In genomic region chr19:11964266-11964665, GRCm38 (mm10) we compare ENCODE assay signal across 8 mouse cellular contexts. TPM values are rescaled to one million over a fixed set of nuclear protein-coding genes. Genes with fewer than 3 reads are reported as not detected.
DNase-seq lines count a peak whose midpoint lies in the region; ATAC-seq and TF ChIP-seq lines count a peak whose summit lies in the region.

No protein-coding gene starts in this region.

- DNase-seq in heart, embryonic 10.5 days (ENCODE audit: low spot score) = no peak
- no peak for DNase-seq in heart, adult 9 months (ENCODE audit: low spot score in 2 of 2)
- no peak for DNase-seq in G1E (ENCODE audit: low spot score)
- no peak for DNase-seq in urinary bladder, postnatal 36 days (ENCODE audit: low spot score in 2 of 2)
- DNase-seq in thymus, adult 2 months = no peak
- DNase-seq in urinary bladder, adult 2 months (ENCODE audit: low spot score) = no peak

- no peak for TF ChIP-seq POLR2A in thymus, adult 2 months (IDR thresholded peaks at IDR 0.05; ENCODE audit: control insufficient read depth, extremely low read depth, insufficient read depth, low read length, poor library complexity)

- H3K9me3 ChIP-seq in heart, embryonic 10.5 days = no peaks in the 10 kb centered on the region
- H3K9me3 ChIP-seq in G1E (replicated peaks) = no peaks in the 10 kb centered on the region
- no peaks in the 10 kb centered on the region for H3K9me3 ChIP-seq in hindbrain, embryonic 12.5 days (replicated peaks)
- H3K9me3 ChIP-seq in midbrain, embryonic 13.5 days = no peaks in the 10 kb centered on the region

- no peak for TF ChIP-seq CTCF in G1E (IDR thresholded peaks at IDR 0.05; ENCODE audit: low read depth, low read length)
- TF ChIP-seq CTCF in thymus, adult 2 months (IDR thresholded peaks at IDR 0.05; ENCODE audit: borderline replicate concordance, control insufficient read depth, extremely low read depth, insufficient read depth, low read length, poor library complexity) = no peak

- H3K4me3 ChIP-seq in heart, embryonic 10.5 days = peak overlapping the region; percentile 90
- peak overlapping the region; percentile 69; the same call in 1 of the 2 replicates for H3K4me3 ChIP-seq in G1E (ENCODE audit: low read depth, low read length)
- peak overlapping the region; percentile 43 for H3K4me3 ChIP-seq in hindbrain, embryonic 12.5 days
- H3K4me3 ChIP-seq in midbrain, embryonic 13.5 days (replicated peaks) = peak overlapping the region; percentile 48
- no peak overlapping the region for H3K4me3 ChIP-seq in thymus, adult 2 months (ENCODE audit: control insufficient read depth, insufficient read depth, low read length)

- WGBS in heart, embryonic 10.5 days = 93% methylated on average over 1 of the region's 1 CpGs
- 100% methylated on average over 1 of the region's 1 CpGs for WGBS in hindbrain, embryonic 12.5 days
- WGBS in midbrain, embryonic 13.5 days = 100% methylated on average over 1 of the region's 1 CpGs
- 100% methylated on average over 1 of the region's 1 CpGs for WGBS in thymus, adult 2 months

- H3K27ac ChIP-seq in heart, embryonic 10.5 days = peak overlapping the region; percentile 83; the same call in 1 of the 2 replicates
- H3K27ac ChIP-seq in hindbrain, embryonic 12.5 days = no peak overlapping the region
- peak overlapping the region; percentile 82; the same call in 1 of the 2 replicates for H3K27ac ChIP-seq in midbrain, embryonic 13.5 days
- no peak overlapping the region for H3K27ac ChIP-seq in thymus, adult 2 months (ENCODE audit: control insufficient read depth, insufficient read depth, low read length)

- ATAC-seq in G1E (ENCODE audit: extremely low read depth, insufficient number of reproducible peaks, low FRiP score, poor library complexity, severe bottlenecking) = no peak
- ATAC-seq in hindbrain, embryonic 12.5 days (ENCODE audit: low FRiP score) = no peak
- no peak for ATAC-seq in midbrain, embryonic 13.5 days

- no peaks in the 10 kb centered on the region for H3K27me3 ChIP-seq in heart, embryonic 10.5 days (ENCODE audit: insufficient read depth, poor library complexity, severe bottlenecking)
- H3K27me3 ChIP-seq in G1E (ENCODE audit: insufficient read depth, low read length) = peaks cover 5% of the 10 kb centered on the region; the same call in 1 of the 2 replicates
- H3K27me3 ChIP-seq in hindbrain, embryonic 12.5 days = no peaks in the 10 kb centered on the region
- H3K27me3 ChIP-seq in midbrain, embryonic 13.5 days = no peaks in the 10 kb centered on the region
- H3K27me3 ChIP-seq in thymus, adult 2 months (ENCODE audit: control insufficient read depth, insufficient read depth, low read length) = no peaks in the 10 kb centered on the region

- H3K36me3 ChIP-seq in heart, embryonic 10.5 days = 0 out of 2 replicates have a peak, but pooled peaks cover 5% of the 10 kb centered on the region
- peaks cover 14% of the 10 kb centered on the region for H3K36me3 ChIP-seq in G1E (replicated peaks)
- 0 out of 2 replicates have a peak, but pooled peaks cover 4% of the 10 kb centered on the region for H3K36me3 ChIP-seq in hindbrain, embryonic 12.5 days
- H3K36me3 ChIP-seq in midbrain, embryonic 13.5 days = peaks cover 8% of the 10 kb centered on the region; the same call in 1 of the 2 replicates
- H3K36me3 ChIP-seq in thymus, adult 2 months (ENCODE audit: control insufficient read depth, insufficient read depth, low read length) = no peaks in the 10 kb centered on the region

- peaks cover 23% of the 10 kb centered on the region for H3K4me1 ChIP-seq in heart, embryonic 10.5 days
- H3K4me1 ChIP-seq in G1E (ENCODE audit: insufficient read depth, low read depth, low read length) = peaks cover 25% of the 10 kb centered on the region
- H3K4me1 ChIP-seq in hindbrain, embryonic 12.5 days = peaks cover 21% of the 10 kb centered on the region
- H3K4me1 ChIP-seq in midbrain, embryonic 13.5 days (replicated peaks) = peaks cover 29% of the 10 kb centered on the region
- H3K4me1 ChIP-seq in thymus, adult 2 months (replicated peaks; ENCODE audit: control insufficient read depth, insufficient read depth, low read length) = peaks cover 4% of the 10 kb centered on the region

- no peak overlapping the region for H3K9ac ChIP-seq in hindbrain, embryonic 12.5 days
- H3K9ac ChIP-seq in midbrain, embryonic 13.5 days (replicated peaks) = no peak overlapping the region

- peak overlapping the region; percentile 58 for H3K4me2 ChIP-seq in hindbrain, embryonic 12.5 days (replicated peaks)
- H3K4me2 ChIP-seq in midbrain, embryonic 13.5 days (replicated peaks) = peak overlapping the region; percentile 55

RNA-seq across cellular contexts. Expression of gene Osbp, which starts 1.5 kb away (rescaled TPM):
- polyA plus RNA-seq in heart, embryonic 10.5 days (2016; fragmentation: Nextera tagmentation; extraction: Ambion mirVana) = 4.7 and 5.8 TPM in 2 replicates
- total RNA-seq in G1E (2014; fragmentation: Nextera tagmentation) (44.8 and 50.4 TPM in 2 replicates), G1E (2017) (28.9 and 32.1 TPM in 2 replicates)
- 10.2 and 12.2 TPM in 2 replicates for polyA plus RNA-seq in G1E (2012)
- polyA plus RNA-seq in hindbrain, embryonic 12.5 days (2016; fragmentation: Nextera tagmentation; extraction: Ambion mirVana) = 5.4 and 5.5 TPM in 2 replicates
- polyA plus RNA-seq in midbrain, embryonic 13.5 days (2015; fragmentation: Nextera tagmentation; extraction: Ambion mirVana) = 3.9 and 4.1 TPM in 2 replicates
- polyA plus RNA-seq in thymus, adult 2 months (2012; rRNA removed) = 23.0 and 24.5 TPM in 2 replicates
- 33.2 and 35.0 TPM in 2 replicates for polyA plus RNA-seq in urinary bladder, adult 2 months (2012; rRNA removed)

RNA-seq across cellular contexts. Expression of gene Patl1, which starts 52.1 kb away (rescaled TPM):
- 19.8 and 20.6 TPM in 2 replicates for polyA plus RNA-seq in heart, embryonic 10.5 days (2016; fragmentation: Nextera tagmentation; extraction: Ambion mirVana)
- 59.4 and 65.8 TPM in 2 replicates for total RNA-seq in G1E (2014; fragmentation: Nextera tagmentation)
- total RNA-seq in G1E (2017) = 19.0 and 20.4 TPM in 2 replicates
- polyA plus RNA-seq in G1E (2012) = 15.8 and 17.7 TPM in 2 replicates
- polyA plus RNA-seq in hindbrain, embryonic 12.5 days (2016; fragmentation: Nextera tagmentation; extraction: Ambion mirVana) = 23.9 and 24.0 TPM in 2 replicates
- 19.6 and 21.4 TPM in 2 replicates for polyA plus RNA-seq in midbrain, embryonic 13.5 days (2015; fragmentation: Nextera tagmentation; extraction: Ambion mirVana)
- 28.1 and 34.4 TPM in 2 replicates for polyA plus RNA-seq in thymus, adult 2 months (2012; rRNA removed)
- polyA plus RNA-seq in urinary bladder, adult 2 months (2012; rRNA removed) = 17.4 and 18.4 TPM in 2 replicates

Comparison
In these comparisons a context has a peak if more than half of its experiments do, and no peak if none do; other contexts are left out.
1. H3K27ac ChIP-seq: peak in heart, embryonic 10.5 days (single experiment) and midbrain, embryonic 13.5 days (single experiment); none in hindbrain, embryonic 12.5 days (single experiment) and thymus, adult 2 months (single experiment).